Mouse (Mus musculus) G1E (cell line): ENCODE data around the gene Dock4.

Experiments
- CTCF ChIP-seq: IDR thresholded peaks from 2 replicates; pipeline ENCODE4 v1.5.1; 2012; ENCODE audit warnings: low read depth, low read length, inconsistent platforms, mixed read lengths
- GATA2 ChIP-seq: IDR thresholded peaks from 2 replicates; pipeline ENCODE4 v1.6.1; 2012; ENCODE audit warnings: low read depth, low read length, inconsistent platforms, borderline replicate concordance
- POLR2AphosphoS5 ChIP-seq: IDR thresholded peaks from 2 replicates; pipeline ENCODE4 v1.6.1; 2012; ENCODE audit warnings: low read depth, low read length, inconsistent platforms; ENCODE audit not compliant: insufficient replicate concordance
- TAL1 ChIP-seq: conservative IDR thresholded peaks from 2 replicates; pipeline ENCODE4 v1.6.1; 2012; ENCODE audit warnings: low read depth, low read length, inconsistent platforms, mixed read lengths

DNA sequence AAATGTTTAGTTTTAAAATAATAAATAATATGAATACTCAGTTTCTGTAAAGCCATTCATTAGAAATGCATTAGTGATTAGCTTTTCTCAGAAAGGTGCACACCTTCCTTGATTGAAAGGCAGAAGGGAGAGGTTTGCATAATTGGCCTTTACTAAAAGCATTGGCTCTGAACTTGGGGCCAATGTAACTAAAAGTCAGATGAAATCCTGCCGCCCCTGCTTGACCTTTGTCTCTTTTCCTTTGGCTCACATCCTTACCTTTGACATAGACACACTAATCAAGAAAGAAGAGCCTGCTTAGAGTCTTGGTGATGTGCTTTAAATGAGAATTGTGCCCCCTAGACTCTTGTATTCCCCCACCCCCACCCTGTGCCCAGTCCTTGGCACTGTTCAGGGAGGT, 55.4 kb downstream of the Dock4 start:
- no peak for TF ChIP-seq CTCF
- TF ChIP-seq POLR2AphosphoS5 = no peak
- TF ChIP-seq TAL1 = no peak
- TF ChIP-seq GATA2 = no peak
